Mouse (Mus musculus) megakaryocyte-erythroid progenitor cell, adult 5-6 weeks (primary cell): ENCODE results near the gene Tshz3. TPM values are rescaled to one million over a fixed set of nuclear protein-coding genes. Genes with fewer than 3 reads are reported as not detected.

Experiments
- ATAC-seq: replicated peaks from 2 replicates; pipeline ENCODE4 v1.8.0; 2016; ENCODE audit warnings: mild to moderate bottlenecking, inconsistent platforms; ENCODE audit not compliant: severe bottlenecking, poor library complexity, low FRiP score, low TSS enrichment
- total RNA-seq, 2 experiments: library from RNA; stranded (forward) in 1 of 2; stranded (reverse) in 1 of 2; fragments of 200-1000, 215-1000 nt in 1 of 2; fragments of >200 nt in 1 of 2; fragmentation: Nextera tagmentation in 1 of 2; gene quantifications; 2 replicates each; pipeline ENCODE4 v1.2.3; 2014 to 2017

Gene Tshz3
- total RNA-seq, 2 experiments from 2014 or later = not detected

GRCm38 (mm10) chr7:36695791-36696241 is 2.1 kb upstream of the Tshz3 start:
- ATAC-seq = no peak

GRCm38 (mm10) chr7:36696406-36697117 is 1.4 kb upstream of the Tshz3 start:
- no peak for ATAC-seq

GRCm38 (mm10) chr7:36697118-36697855 is 631 bp upstream of the Tshz3 start:
- no peak for ATAC-seq

GRCm38 (mm10) chr7:36698589-36698946 is 650 bp downstream of the Tshz3 start:
- no peak for ATAC-seq

GRCm38 (mm10) chr7:36699001-36699987 is 1.4 kb downstream of the Tshz3 start:
- ATAC-seq = no peak

- no peak for ATAC-seq
Observed at GRCm38 (mm10) chr7:36706636-36707035, 8.7 kb downstream of the Tshz3 start.

- no peak for ATAC-seq
Observed at GRCm38 (mm10) chr7:36707266-36707665, 9.3 kb downstream of the Tshz3 start.

GRCm38 (mm10) chr7:36707681-36708350 is 9.9 kb downstream of the Tshz3 start:
- no peak for ATAC-seq

- ATAC-seq = no peak
Observed at GRCm38 (mm10) chr7:36708823-36709222, 10.9 kb downstream of the Tshz3 start.

GRCm38 (mm10) chr7:36709239-36709638 is 11.3 kb downstream of the Tshz3 start:
- ATAC-seq = peak; percentile 41; the same call in 1 of the 2 replicates

GRCm38 (mm10) chr7:36709974-36710373 is 12.1 kb downstream of the Tshz3 start:
- ATAC-seq = no peak

- ATAC-seq = no peak
Observed at GRCm38 (mm10) chr7:36710387-36710786, 12.5 kb downstream of the Tshz3 start.

GRCm38 (mm10) chr7:36711766-36712165 is 13.8 kb downstream of the Tshz3 start:
- ATAC-seq = no peak

- no peak for ATAC-seq
Observed at GRCm38 (mm10) chr7:36714323-36714722, 16.4 kb downstream of the Tshz3 start.

- ATAC-seq = no peak
Observed at GRCm38 (mm10) chr7:36717192-36717591, 19.3 kb downstream of the Tshz3 start.

- ATAC-seq = no peak
Observed at GRCm38 (mm10) chr7:36720830-36721229, 22.9 kb downstream of the Tshz3 start.

GRCm38 (mm10) chr7:36736303-36737050 is 38.6 kb downstream of the Tshz3 start:
- ATAC-seq = no peak

GRCm38 (mm10) chr7:36751480-36751879 is 53.6 kb downstream of the Tshz3 start:
- no peak for ATAC-seq
